Mouse (Mus musculus) forebrain, postnatal 0 days (tissue): Measurements from ENCODE around the gene Odc1. TPM values are rescaled to one million over a fixed set of nuclear protein-coding genes. Genes with fewer than 3 reads are reported as not detected.

ENCODE experiments used
- ATAC-seq: fragments of 200-750 bp; cut with Nextera tagmentation; 2 replicates; pipeline ENCODE4 v1.8.0; 2017; ENCODE audit warnings: mild to moderate bottlenecking, moderate library complexity
- DNase-seq: peaks from one replicate; pipeline ENCODE4 v3.0.0-alpha.2; 2015
- H3K27ac ChIP-seq: fragments of 300-500 bp; sonication (generic); 2 replicates; pipeline ENCODE4 v1.5.1; 2014; ENCODE audit warnings: low read depth, mild to moderate bottlenecking, antibody characterized with exemption, low read length, moderate library complexity, mixed read lengths
- H3K27me3 ChIP-seq: fragments of 300-500 bp; sonication (generic); 2 replicates; pipeline ENCODE4 v1.6.1; 2014; ENCODE audit warnings: mild to moderate bottlenecking, low read length, mixed read lengths; ENCODE audit not compliant: insufficient read depth
- H3K36me3 ChIP-seq: fragments of 300-500 bp; sonication (generic); 2 replicates; pipeline ENCODE4 v1.6.1; 2014; ENCODE audit warnings: mild to moderate bottlenecking, moderate library complexity; ENCODE audit not compliant: insufficient read depth
- H3K4me1 ChIP-seq: fragments of 300-500 bp; sonication (generic); 2 replicates; pipeline ENCODE4 v1.6.1; 2014; ENCODE audit warnings: antibody characterized with exemption; ENCODE audit not compliant: insufficient read depth
- H3K4me2 ChIP-seq: fragments of 300-500 bp; sonication (generic); 2 replicates; pipeline ENCODE4 v1.6.1; 2014; ENCODE audit warnings: low read depth, mild to moderate bottlenecking, moderate library complexity
- H3K4me3 ChIP-seq: fragments of 300-500 bp; sonication (generic); 2 replicates; pipeline ENCODE4 v1.5.1; 2014; ENCODE audit warnings: low read depth, low read length, mixed read lengths
- H3K9ac ChIP-seq: fragments of 300-500 bp; sonication (generic); 2 replicates; pipeline ENCODE4 v1.6.1; 2014; ENCODE audit warnings: mild to moderate bottlenecking
- H3K9me3 ChIP-seq: fragments of 300-500 bp; sonication (generic); 2 replicates; pipeline ENCODE4 v1.6.1; 2016; ENCODE audit warnings: low read length
- CTCF ChIP-seq: sonication (generic); IDR thresholded peaks from 2 replicates; pipeline ENCODE4 v1.5.1; 2016; ENCODE audit warnings: antibody characterized with exemption, control low read depth, low read depth
- WGBS: fragments of 180-500 bp; shearing (Covaris S2); extraction: QIAGEN DNeasy Blood & Tissue Kit; methylation state at CpG from one replicate; pipeline ENCODE4 v1.1.7; 2014; 5-methylcytosine and 5-hydroxymethylcytosine counted together
- polyA plus RNA-seq: library from polyadenylated mRNA; unstranded; fragments of >200 nt; fragmentation: Nextera tagmentation; extraction: Ambion mirVana; gene quantifications from 2 replicates; pipeline ENCODE4 v1.2.1, GENCODE M21; 2015
- total RNA-seq: library from RNA; depleted of rRNA; stranded (reverse); fragments of >200 nt; gene quantifications from 2 replicates; pipeline ENCODE4 v1.2.3, GENCODE M21; 2014; rRNA removed

The Odc1 gene
- 271 and 293 TPM in 2 replicates for total RNA-seq
- 146 and 166 TPM in 2 replicates for polyA plus RNA-seq

GRCm38 (mm10) chr12:17544209-17545106, at the start of gene Odc1:
Odc1 (plus strand) TSS chr12:17544794.
- Histone ChIP-seq H3K27ac (peak within 1 kb of the TSS; percentile 92), H3K27me3 (no peaks in the 10 kb centered on the region), H3K4me3 (peak within 1 kb of the TSS; percentile 96), H3K36me3 (peaks cover 20% of the 10 kb centered on the region), H3K9me3 (no peaks in the 10 kb centered on the region), H3K9ac (peak within 1 kb of the TSS; percentile 97), H3K4me2 (peak within 1 kb of the TSS; percentile 85), H3K4me1 (peaks cover 10% of the 10 kb centered on the region)
- under 1% methylated on average over 93 of the region's 98 CpGs for WGBS
- peak; percentile 55 for TF ChIP-seq CTCF
- ATAC-seq (peak; percentile 95), DNase-seq (peak; percentile 98)

GRCm38 (mm10) chr12:17494809-17495208, 49.8 kb upstream of the Odc1 start:
- DNase-seq: no peak
- no peaks in the 10 kb centered on the region for H3K9me3 ChIP-seq
- H3K27ac ChIP-seq: no peak overlapping the region
- no peak for ATAC-seq
- H3K4me3 ChIP-seq: no peak overlapping the region
- 63% methylated on average over 4 of the region's 4 CpGs for WGBS
- no peaks in the 10 kb centered on the region for H3K27me3 ChIP-seq
- no peak for TF ChIP-seq CTCF
- H3K36me3 ChIP-seq: no peaks in the 10 kb centered on the region
- no peak overlapping the region for H3K9ac ChIP-seq
- H3K4me2 ChIP-seq: no peak overlapping the region
- no peaks in the 10 kb centered on the region; the same call in 1 of the 2 replicates for H3K4me1 ChIP-seq

DNA sequence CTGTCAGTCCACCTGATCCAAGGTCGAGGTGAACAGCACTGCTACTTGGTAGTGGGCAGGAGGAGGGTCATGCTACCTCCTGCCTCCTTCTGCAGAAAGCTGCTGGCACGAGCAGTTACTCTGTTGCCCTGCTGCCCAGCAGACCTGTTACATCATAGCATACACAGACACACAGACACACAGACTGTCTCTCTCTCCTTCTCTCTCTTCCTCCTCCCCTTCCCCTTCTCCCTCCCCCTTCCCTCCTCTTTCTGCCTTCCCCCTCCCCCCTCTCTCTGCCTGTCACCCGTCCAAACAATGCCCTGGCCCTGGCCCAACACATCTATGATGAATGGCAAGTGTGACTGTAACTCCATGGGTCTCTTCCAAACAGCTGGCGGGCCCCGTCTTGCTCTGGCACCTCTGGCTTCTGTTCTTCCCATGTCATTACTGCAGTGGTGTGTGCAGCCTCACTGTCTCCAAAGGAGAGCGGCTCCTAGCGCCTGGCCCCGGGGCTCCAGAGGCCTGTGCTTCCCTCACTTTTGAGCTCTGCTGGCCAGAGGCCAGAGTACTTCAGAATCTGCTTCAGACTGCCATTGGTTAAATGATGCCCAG, 48.6 kb upstream of the Odc1 start:
- peak; percentile 70 for ATAC-seq
- H3K4me3 ChIP-seq: no peak overlapping the region
- no peak overlapping the region for H3K27ac ChIP-seq
- peak; percentile 26 for DNase-seq
- no peak overlapping the region for H3K4me2 ChIP-seq
- TF ChIP-seq CTCF: no peak
- no peaks in the 10 kb centered on the region for H3K9me3 ChIP-seq
- H3K36me3 ChIP-seq: no peaks in the 10 kb centered on the region
- no peaks in the 10 kb centered on the region; the same call in 1 of the 2 replicates for H3K4me1 ChIP-seq
- WGBS: 7% methylated on average over 8 of the region's 8 CpGs
- H3K27me3 ChIP-seq: no peaks in the 10 kb centered on the region
- H3K9ac ChIP-seq: no peak overlapping the region

GRCm38 (mm10) chr12:17505620-17506074, 38.9 kb upstream of the Odc1 start:
- WGBS: 20% methylated on average over 2 of the region's 2 CpGs

DNA sequence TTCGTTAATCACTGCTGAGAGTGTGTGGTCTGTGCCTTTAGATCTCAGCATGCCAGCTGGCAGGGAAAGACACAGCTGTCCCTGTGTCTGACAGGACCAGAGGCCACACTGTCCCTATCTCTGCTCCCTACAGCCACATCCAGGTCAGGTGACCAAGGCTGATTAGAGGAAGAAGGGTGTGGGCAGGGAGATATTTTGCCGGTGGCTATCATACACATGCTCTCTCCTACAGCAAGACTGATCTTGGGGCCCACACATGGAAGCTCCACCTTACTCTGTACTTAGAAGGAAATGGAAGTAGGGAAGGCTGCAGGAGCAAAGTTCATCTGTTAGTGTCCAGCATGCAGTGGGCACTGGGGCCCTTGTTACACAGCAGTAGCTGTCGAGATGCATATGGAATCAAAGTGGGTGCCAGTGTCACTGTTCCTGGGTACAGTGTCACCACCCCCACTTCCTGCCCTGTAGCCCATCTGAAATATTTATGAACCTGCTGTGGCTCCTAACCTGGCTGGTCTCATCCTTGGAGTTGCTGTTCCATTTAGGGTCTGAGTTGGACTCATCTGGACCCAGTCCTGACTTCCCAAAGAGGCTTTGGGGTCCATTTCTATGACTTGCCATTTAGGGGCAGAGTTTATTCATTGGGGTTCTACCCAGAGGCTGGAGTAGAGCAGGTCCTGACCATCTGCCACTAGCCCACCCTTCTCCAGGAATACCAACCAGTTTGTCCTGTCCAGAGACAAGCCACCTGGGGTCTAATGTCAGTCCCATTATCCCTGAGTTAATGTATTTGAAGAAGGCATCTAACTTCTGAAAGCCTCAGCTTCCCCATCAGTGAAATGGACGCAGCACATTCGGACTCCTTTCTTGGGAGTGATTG, 38.2 kb upstream of the Odc1 start:
- no peaks in the 10 kb centered on the region for H3K4me1 ChIP-seq
- no peaks in the 10 kb centered on the region for H3K36me3 ChIP-seq
- no peaks in the 10 kb centered on the region for H3K27me3 ChIP-seq
- H3K27ac ChIP-seq: no peak overlapping the region
- H3K9ac ChIP-seq: no peak overlapping the region
- DNase-seq (no peak), ATAC-seq (no peak)
- TF ChIP-seq CTCF: no peak
- no peak overlapping the region for H3K4me3 ChIP-seq
- no peaks in the 10 kb centered on the region for H3K9me3 ChIP-seq
- whole genome bisulfite sequencing: 67% methylated on average over 5 of the region's 5 CpGs
- H3K4me2 ChIP-seq: no peak overlapping the region

More at GRCm38 (mm10) chr12:17505620-17506074, 38.9 kb upstream of the Odc1 start:
- no peaks in the 10 kb centered on the region for H3K27me3 ChIP-seq
- H3K27ac ChIP-seq: no peak overlapping the region
- ATAC-seq (no peak), DNase-seq (no peak)
- H3K4me3 ChIP-seq: no peak overlapping the region
- no peaks in the 10 kb centered on the region for H3K4me1 ChIP-seq
- no peaks in the 10 kb centered on the region for H3K36me3 ChIP-seq
- H3K4me2 ChIP-seq: no peak overlapping the region
- no peak for TF ChIP-seq CTCF
- H3K9ac ChIP-seq: no peak overlapping the region
- no peaks in the 10 kb centered on the region for H3K9me3 ChIP-seq

DNA sequence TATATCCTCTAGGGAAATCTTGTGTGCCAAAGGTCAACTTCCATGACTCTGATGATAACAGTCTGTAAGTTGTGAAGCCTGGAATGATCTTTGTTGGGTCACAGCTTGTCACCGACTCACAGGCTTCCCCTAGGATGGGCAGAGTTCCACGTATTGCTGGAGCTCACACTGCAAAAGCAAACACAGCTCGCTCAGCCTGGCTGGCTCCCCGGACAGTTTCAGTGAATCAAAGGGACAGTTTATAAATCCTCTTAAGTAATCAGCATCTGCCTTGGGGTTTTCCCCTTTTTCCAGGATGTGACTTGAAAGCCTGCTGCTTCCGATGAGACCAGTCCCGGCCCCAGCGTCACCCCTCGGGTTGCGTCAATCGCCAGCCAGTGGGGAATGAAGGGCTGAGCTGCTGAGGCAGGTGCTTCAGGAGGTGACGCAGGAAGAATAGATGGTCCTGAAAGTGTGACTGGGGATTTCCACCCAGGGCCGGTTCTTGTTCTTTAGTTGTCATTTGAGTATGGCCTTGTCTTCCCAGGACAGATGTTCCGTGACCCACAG, 37.5 kb upstream of the Odc1 start:
- H3K4me1 ChIP-seq: no peaks in the 10 kb centered on the region
- 65% methylated on average over 13 of the region's 13 CpGs for WGBS
- no peaks in the 10 kb centered on the region for H3K36me3 ChIP-seq
- no peaks in the 10 kb centered on the region for H3K27me3 ChIP-seq
- TF ChIP-seq CTCF: no peak
- H3K27ac ChIP-seq: no peak overlapping the region
- no peak overlapping the region for H3K4me3 ChIP-seq
- no peak overlapping the region for H3K4me2 ChIP-seq
- DNase-seq: no peak
- no peak overlapping the region for H3K9ac ChIP-seq
- H3K9me3 ChIP-seq: no peaks in the 10 kb centered on the region
- no peak for ATAC-seq
